Mouse (Mus musculus) duodenum, adult 2 months (tissue): Measurements from ENCODE around the gene Gm35315. TPM values are rescaled to one million over a fixed set of nuclear protein-coding genes. Genes with fewer than 3 reads are reported as not detected.

Experiments used
- polyA plus RNA-seq: library from polyadenylated mRNA; depleted of rRNA; stranded (reverse); fragments of >200 nt; gene quantifications from 2 replicates; pipeline ENCODE4 v1.2.3, GENCODE M21; 2012; ENCODE audit warnings: low replicate concordance; rRNA removed

The Gm35315 gene
- not detected in 2 replicates for polyA plus RNA-seq

GRCm38 (mm10) chr5:110094030-110094846 is at the start of gene Gm35315:
TSS of gene Gm35315 (minus strand) at chr5:110094420.

GRCm38 (mm10) chr5:110135293-110136086 is 41.3 kb upstream of the Gm35315 start, which contains the start of gene Chfr:
TSS of gene Chfr (plus strand) at chr5:110135842.

GRCm38 (mm10) chr5:110109991-110110441 is 15.8 kb upstream of the Gm35315 start, which contains the start of gene Zfp605:
TSS of gene Zfp605 (plus strand) at chr5:110110092.

GRCm38 (mm10) chr5:110107581-110108304 is 13.5 kb upstream of the Gm35315 start, which contains the start of gene Gtpbp6:
TSS of gene Gtpbp6 (minus strand) at chr5:110108197.

GRCm38 (mm10) chr5:110099656-110100580 is 5.7 kb upstream of the Gm35315 start, which contains the start of gene Plcxd1:
TSS of gene Plcxd1 (plus strand) at chr5:110099969.

GRCm38 (mm10) chr5:110072413-110072812 is 21.8 kb downstream of the Gm35315 start, which contains the start of gene Gm17655:
TSS of gene Gm17655 (minus strand) at chr5:110072513.

Other genes with a start within 250 kb of the Gm35315 start
- gene Gm15446, start 171.0 kb downstream of the Gm35315 start, polyA plus RNA-seq: 0.06 and 0.30 TPM in 2 replicates
- gene Zfp932, start 97.9 kb downstream of the Gm35315 start, polyA plus RNA-seq: 0.19 and 0.23 TPM in 2 replicates
- gene Gm17655, start 21.9 kb downstream of the Gm35315 start, polyA plus RNA-seq: not detected in 2 replicates
- 0.27 and 0.34 TPM in 2 replicates for gene Plcxd1, start 5.5 kb upstream of the Gm35315 start, polyA plus RNA-seq
- gene Gtpbp6, start 13.8 kb upstream of the Gm35315 start, polyA plus RNA-seq: 67.5 and 106 TPM in 2 replicates
- gene Zfp605, start 15.7 kb upstream of the Gm35315 start, polyA plus RNA-seq: 0.13 TPM in 1 of 2 replicates, not detected in the other
- gene Chfr, start 41.4 kb upstream of the Gm35315 start, polyA plus RNA-seq: 40.4 and 58.4 TPM in 2 replicates
- gene Golga3, start 82.3 kb upstream of the Gm35315 start, polyA plus RNA-seq: 1.9 and 4.2 TPM in 2 replicates
- gene Ankle2, start 136.6 kb upstream of the Gm35315 start, polyA plus RNA-seq: 3.4 and 3.5 TPM in 2 replicates
- 7.1 and 11.3 TPM in 2 replicates for gene Pgam5, start 175.5 kb upstream of the Gm35315 start, polyA plus RNA-seq
- gene Pxmp2, start 191.8 kb upstream of the Gm35315 start, polyA plus RNA-seq: 8.1 and 8.5 TPM in 2 replicates
- gene Pole, start 191.9 kb upstream of the Gm35315 start, polyA plus RNA-seq: 2.5 and 4.8 TPM in 2 replicates
- 1.9 and 4.0 TPM in 2 replicates for gene P2rx2, start 248.8 kb upstream of the Gm35315 start, polyA plus RNA-seq